Mouse (Mus musculus) bone marrow, adult 2 months (tissue): Measurements from ENCODE around the gene Ms4a13.

Source experiments
- CTCF ChIP-seq: fragments of 200-500 bp; IDR thresholded peaks from 2 replicates; pipeline ENCODE4 v1.5.1; 2011; ENCODE audit warnings: low read length, control low read depth; ENCODE audit not compliant: control insufficient read depth, insufficient read depth
- POLR2A ChIP-seq: fragments of 200-500 bp; IDR thresholded peaks from 2 replicates; pipeline ENCODE4 v1.6.1; 2011; ENCODE audit warnings: low read depth, mild to moderate bottlenecking, control low read depth, low read length, borderline replicate concordance; ENCODE audit not compliant: control insufficient read depth

GRCm38 (mm10) chr19:11234244-11234643, 37.7 kb upstream of the Ms4a13 start:
- TF ChIP-seq CTCF, result no peak
- no peak for TF ChIP-seq POLR2A
